Mouse (Mus musculus): ENCODE measurements around the gene Fam136a.

Gene Fam136a

DNA sequence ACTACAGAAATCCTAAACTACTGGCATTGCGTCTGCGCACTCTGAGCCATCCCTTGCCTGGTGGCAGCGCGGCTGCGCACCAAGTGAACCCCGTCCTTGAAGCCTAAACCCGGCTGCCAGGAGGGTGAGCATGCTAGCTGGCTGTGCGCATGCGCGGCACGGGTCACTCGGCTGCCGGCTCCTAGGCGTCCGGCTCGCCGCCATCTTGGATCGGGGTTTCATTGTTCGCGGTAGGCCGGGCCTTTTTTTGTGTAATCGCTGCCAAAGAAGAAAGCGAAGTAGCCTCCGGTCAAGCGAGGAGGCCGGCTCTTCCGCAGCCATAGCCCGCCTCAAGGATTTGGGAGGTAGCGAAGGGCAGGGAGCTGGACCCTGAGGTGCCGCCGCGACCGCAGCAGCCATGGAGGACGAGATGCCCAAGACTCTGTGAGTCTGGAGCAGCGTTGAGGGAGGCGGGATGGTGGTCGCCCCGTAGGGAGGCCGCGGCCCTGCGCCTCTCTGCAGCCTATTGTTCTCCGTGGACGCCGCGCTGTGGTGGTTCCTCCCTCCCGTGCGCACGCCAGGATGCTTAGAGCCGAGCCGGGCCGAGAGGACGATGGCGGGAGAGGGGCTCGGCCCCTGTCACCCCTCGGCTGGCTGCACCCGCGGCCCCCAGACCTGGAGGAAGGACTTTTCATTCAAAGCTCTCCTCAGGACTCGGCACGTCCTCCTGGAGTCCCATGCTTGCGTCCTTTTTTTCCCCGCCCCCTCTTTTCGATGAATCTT is 38.8 kb downstream of the Fam136a start, which contains the start of gene Tia1:
Gene Tia1, plus strand, starts transcription at position 120 of the 762 bp plus-strand sequence.
- H3K9me3 ChIP-seq (ENCODE audit: low read length) = no peaks in the 10 kb centered on the region
- peaks cover 37% of the 10 kb centered on the region for H3K4me1 ChIP-seq (replicated peaks; ENCODE audit: low read depth, low read length)
- H3K36me3 ChIP-seq (ENCODE audit: insufficient read depth, low read length) = peaks cover 11% of the 10 kb centered on the region
- peak within 1 kb of the TSS; percentile 90 for H3K4me3 ChIP-seq (replicated peaks; ENCODE audit: low read length)
- TF ChIP-seq NANOG (IDR thresholded peaks at IDR 0.05; ENCODE audit: borderline replicate concordance, low read length) = no peak
- TF ChIP-seq POU5F1 (IDR thresholded peaks at IDR 0.05; ENCODE audit: borderline replicate concordance, low read length) = no peak
- TF ChIP-seq CTCF (conservative IDR thresholded peaks at IDR 0.05; ENCODE audit: low read length) = no peak
- peaks cover 4% of the 10 kb centered on the region; the same call in 1 of the 2 replicates for H3K27me3 ChIP-seq (ENCODE audit: insufficient read depth, low read length)

- Histone ChIP-seq H3K4me3 (replicated peaks; ENCODE audit: low read length) (peak overlapping the region; percentile 90), H3K9me3 (ENCODE audit: low read length) (no peaks in the 10 kb centered on the region), H3K4me1 (replicated peaks; ENCODE audit: low read depth, low read length) (peaks cover 37% of the 10 kb centered on the region), H3K27me3 (ENCODE audit: insufficient read depth, low read length) (peaks cover 3% of the 10 kb centered on the region; the same call in 1 of the 2 replicates), H3K36me3 (ENCODE audit: insufficient read depth, low read length) (peaks cover 15% of the 10 kb centered on the region)
- TF ChIP-seq NANOG (IDR thresholded peaks at IDR 0.05; ENCODE audit: borderline replicate concordance, low read length) (no peak), CTCF (conservative IDR thresholded peaks at IDR 0.05; ENCODE audit: low read length) (no peak)
Observed at GRCm38 (mm10) chr6:86404996-86405395, 39.5 kb downstream of the Fam136a start.

GRCm38 (mm10) chr6:86406306-86406705 is 40.9 kb downstream of the Fam136a start:
- H3K4me1 ChIP-seq (replicated peaks; ENCODE audit: low read depth, low read length) = peaks cover 33% of the 10 kb centered on the region
- H3K36me3 ChIP-seq (ENCODE audit: insufficient read depth, low read length) = peaks cover 15% of the 10 kb centered on the region
- no peak for TF ChIP-seq NANOG (IDR thresholded peaks at IDR 0.05; ENCODE audit: borderline replicate concordance, low read length)
- TF ChIP-seq CTCF (conservative IDR thresholded peaks at IDR 0.05; ENCODE audit: low read length) = no peak
- no peak for TF ChIP-seq POU5F1 (IDR thresholded peaks at IDR 0.05; ENCODE audit: borderline replicate concordance, low read length)

GRCm38 (mm10) chr6:86418711-86419110 is 53.3 kb downstream of the Fam136a start:
- Histone ChIP-seq H3K36me3 (ENCODE audit: insufficient read depth, low read length) (peaks cover 75% of the 10 kb centered on the region), H3K4me1 (replicated peaks; ENCODE audit: low read depth, low read length) (no peaks in the 10 kb centered on the region), H3K27me3 (ENCODE audit: insufficient read depth, low read length) (no peaks in the 10 kb centered on the region), H3K9me3 (ENCODE audit: low read length) (no peaks in the 10 kb centered on the region), H3K4me3 (replicated peaks; ENCODE audit: low read length) (no peak overlapping the region)
- TF ChIP-seq NANOG (IDR thresholded peaks at IDR 0.05; ENCODE audit: borderline replicate concordance, low read length) (no peak), CTCF (conservative IDR thresholded peaks at IDR 0.05; ENCODE audit: low read length) (no peak), POU5F1 (IDR thresholded peaks at IDR 0.05; ENCODE audit: borderline replicate concordance, low read length) (no peak)

More at GRCm38 (mm10) chr6:86406306-86406705, 40.9 kb downstream of the Fam136a start:
- Histone ChIP-seq H3K4me3 (replicated peaks; ENCODE audit: low read length) (no peak overlapping the region), H3K27me3 (ENCODE audit: insufficient read depth, low read length) (no peaks in the 10 kb centered on the region), H3K9me3 (ENCODE audit: low read length) (no peaks in the 10 kb centered on the region)

- Histone ChIP-seq H3K4me3 (replicated peaks; ENCODE audit: low read length) (no peak overlapping the region), H3K27me3 (ENCODE audit: insufficient read depth, low read length) (no peaks in the 10 kb centered on the region), H3K9me3 (ENCODE audit: low read length) (no peaks in the 10 kb centered on the region), H3K4me1 (replicated peaks; ENCODE audit: low read depth, low read length) (no peaks in the 10 kb centered on the region), H3K36me3 (ENCODE audit: insufficient read depth, low read length) (peaks cover 72% of the 10 kb centered on the region)
- no peak for TF ChIP-seq CTCF (conservative IDR thresholded peaks at IDR 0.05; ENCODE audit: low read length)
- no peak for TF ChIP-seq NANOG (IDR thresholded peaks at IDR 0.05; ENCODE audit: borderline replicate concordance, low read length)
- no peak for TF ChIP-seq POU5F1 (IDR thresholded peaks at IDR 0.05; ENCODE audit: borderline replicate concordance, low read length)
Observed at GRCm38 (mm10) chr6:86419239-86419638, 53.8 kb downstream of the Fam136a start.

All from E14TG2a.4 (cell line).